Mouse (Mus musculus) adrenal gland, adult 8-10 months (tissue): Measurements from ENCODE around the gene Gnai2. TPM values are rescaled to one million over a fixed set of nuclear protein-coding genes. Genes with fewer than 3 reads are reported as not detected.
"Not testable (repeated sequence)": the region's sequence is repeated elsewhere in the genome, so short reads cannot be mapped to it uniquely, and the experiment has no call there.

ENCODE experiments used
- DNase-seq: peaks from one replicate; pipeline ENCODE4 v3.0.0; 2022
- total RNA-seq, 4 experiments: library from RNA; stranded (reverse); gene quantifications; 2 replicates each; pipeline ENCODE4 v1.2.4; 2022

The Gnai2 gene
- total RNA-seq, 4 experiments from 2014 or later, result 229 to 382 (median 295) TPM

- DNase-seq, result no peak
These were observed 67.4 kb downstream of the Gnai2 start, which contains the start of gene Hyal2 for GRCm38 (mm10) chr9:107567702-107568319. Gene Hyal2, plus strand, starts transcription at chr9:107567945.

DNA sequence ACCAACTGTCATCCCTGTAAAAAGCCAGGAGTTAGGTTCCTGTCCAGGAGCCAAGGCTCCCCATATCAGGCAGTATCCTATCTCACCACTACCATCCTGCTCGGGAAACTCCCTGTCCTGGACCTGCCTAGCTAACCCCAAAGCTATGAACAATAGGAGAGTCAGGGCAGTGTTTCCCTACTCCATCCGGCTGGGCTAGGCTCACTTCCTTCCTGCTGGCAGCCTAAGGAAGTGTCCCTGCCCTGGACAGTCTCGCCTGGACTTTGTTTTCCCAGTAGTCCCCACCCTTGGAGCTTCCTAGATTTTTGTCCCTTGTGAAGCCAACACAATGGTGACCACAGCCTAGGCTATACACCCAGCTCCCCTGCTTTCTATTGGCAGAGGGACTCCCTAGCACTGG, 68.3 kb downstream of the Gnai2 start:
- DNase-seq, result no peak

- DNase-seq, result no peak
These were observed 69.0 kb downstream of the Gnai2 start for GRCm38 (mm10) chr9:107566041-107566709.

DNA sequence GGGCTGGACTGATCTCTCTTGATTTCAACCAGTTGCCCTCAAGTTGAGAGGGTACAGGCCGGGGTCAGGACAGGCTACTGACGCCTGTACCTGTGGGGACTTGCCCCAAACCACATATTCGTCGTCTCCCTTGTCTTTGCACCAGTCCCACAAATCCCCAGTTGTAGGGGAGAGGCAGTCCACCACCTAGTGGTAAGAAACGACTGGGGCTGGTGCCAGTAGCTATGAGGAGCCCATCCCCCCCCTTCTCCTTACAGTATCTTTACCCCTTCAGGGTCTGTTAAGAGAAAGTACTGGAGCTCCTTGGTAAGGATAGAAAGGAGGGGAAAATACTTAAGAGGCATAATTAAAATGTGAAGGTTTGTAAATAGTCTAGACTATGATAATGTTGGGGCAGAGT, 69.6 kb downstream of the Gnai2 start:
- not testable (repeated sequence) for DNase-seq

Other genes with a start within 250 kb of the Gnai2 start
- gene Cacna2d2, start 235.8 kb downstream of the Gnai2 start, total RNA-seq, result 10 to 100 TPM in 2 of 4 experiments, 1 to 10 TPM in 2; 9.1 to 17.3 (median 11.7) TPM
- gene Tmem115, start 101.4 kb downstream of the Gnai2 start, total RNA-seq, result 10 to 100 TPM; 41.7 to 51.9 (median 46.5) TPM
- 10 to 100 TPM; 21.1 to 28.3 (median 25.1) TPM for gene Cyb561d2, start 93.2 kb downstream of the Gnai2 start, total RNA-seq
- 10 to 100 TPM; 30.3 to 35.9 (median 32.0) TPM for gene Nprl2, start 93.1 kb downstream of the Gnai2 start, total RNA-seq
- gene Zmynd10, start 88.1 kb downstream of the Gnai2 start, total RNA-seq, result 1 to 10 TPM in 1 of 4 experiments, under 1 TPM in 2, not detected in 1; 0.41 to 1.7 (median 0.62) TPM
- 10 to 100 TPM; 16.1 to 33.1 (median 26.2) TPM for gene Rassf1, start 83.8 kb downstream of the Gnai2 start, total RNA-seq
- 10 to 100 TPM; 55.1 to 64.1 (median 61.8) TPM for gene Tusc2, start 72.1 kb downstream of the Gnai2 start, total RNA-seq
- gene Hyal2, start 67.4 kb downstream of the Gnai2 start, total RNA-seq, result 10 to 100 TPM; 27.3 to 47.0 (median 36.3) TPM
- gene Hyal1, start 58.4 kb downstream of the Gnai2 start, total RNA-seq, result 10 to 100 TPM in 1 of 4 experiments, 1 to 10 TPM in 3; 7.7 to 14.2 (median 9.3) TPM
- 10 to 100 TPM; 15.3 to 20.1 (median 17.0) TPM for gene Naa80, start 56.5 kb downstream of the Gnai2 start, total RNA-seq
- 1 to 10 TPM; 1.5 to 2.3 (median 2.0) TPM for gene Hyal3, start 54.5 kb downstream of the Gnai2 start, total RNA-seq
- 10 to 100 TPM; 36.7 to 49.1 (median 39.8) TPM for gene Ifrd2, start 47.7 kb downstream of the Gnai2 start, total RNA-seq
- gene Sema3b, start 26.1 kb downstream of the Gnai2 start, total RNA-seq, result 1 to 10 TPM; 5.0 to 7.7 (median 6.2) TPM
- 1 to 10 TPM in 1 of 4 experiments, under 1 TPM in 3; 0.31 to 2.2 (median 0.74) TPM for gene Slc38a3, start 34.2 kb upstream of the Gnai2 start, total RNA-seq
- gene Gnat1, start 44.3 kb upstream of the Gnai2 start, total RNA-seq, result under 1 TPM in 1 of 4 experiments, not detected in 3; 0.74 TPM
- gene Sema3f, start 75.1 kb upstream of the Gnai2 start, total RNA-seq, result 10 to 100 TPM; 25.0 to 41.2 (median 29.8) TPM
- gene Rbm5, start 135.6 kb upstream of the Gnai2 start, total RNA-seq, result 100 to 1,000 TPM in 2 of 4 experiments, 10 to 100 TPM in 2; 91.2 to 204 (median 127) TPM
- 10 to 100 TPM; 51.7 to 91.6 (median 58.9) TPM for gene Rbm6, start 237.9 kb upstream of the Gnai2 start, total RNA-seq